Mouse (Mus musculus): ENCODE results near the gene Palm2. TPM values are rescaled to one million over a fixed set of nuclear protein-coding genes. Genes with fewer than 3 reads are reported as not detected.

The Palm2 gene
- polyA plus RNA-seq, 1 experiment: 75.2 TPM

DNA sequence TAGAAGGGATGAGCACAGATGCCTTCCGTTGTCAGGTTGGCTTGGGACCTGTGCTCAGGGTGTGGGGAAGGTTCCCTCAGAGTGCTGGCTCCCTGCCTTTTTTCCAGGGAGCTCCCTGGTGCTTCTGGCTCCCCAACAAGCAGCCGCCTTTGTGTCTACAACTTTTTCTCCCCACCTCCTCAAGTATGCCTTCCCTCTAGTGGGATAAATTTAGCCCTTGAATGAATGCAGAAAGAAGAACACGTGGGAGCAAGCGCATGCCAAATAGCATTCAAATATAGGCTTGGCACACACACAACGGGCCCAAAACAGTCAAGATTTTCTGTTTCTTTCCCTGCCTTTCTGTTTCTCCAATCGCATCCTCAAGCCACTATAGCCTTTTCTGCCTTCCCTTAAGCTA lies 127.0 kb downstream of the Palm2 start:
- Histone ChIP-seq H3K4me1 (ENCODE audit: control insufficient read depth, insufficient read depth, low read length) (peaks cover 11% of the 10 kb centered on the region), H3K4me3 (ENCODE audit: insufficient read depth, low read length) (no peak overlapping the region), H3K27ac (ENCODE audit: insufficient read depth, low read length) (peak overlapping the region; percentile 100)
- TF ChIP-seq CTCF (IDR thresholded peaks at IDR 0.05; ENCODE audit: borderline replicate concordance, insufficient read depth, low read length): no peak
- TF ChIP-seq POLR2A (IDR thresholded peaks at IDR 0.05; ENCODE audit: low read depth, low read length): peak; percentile 37; the same call in 1 of the 2 replicates

GRCm38 (mm10) chr4:57565283-57565682 lies 131.2 kb downstream of the Palm2 start:
- TF ChIP-seq POLR2A (IDR thresholded peaks at IDR 0.05; ENCODE audit: low read depth, low read length): no peak
- TF ChIP-seq CTCF (IDR thresholded peaks at IDR 0.05; ENCODE audit: borderline replicate concordance, insufficient read depth, low read length): no peak
- Histone ChIP-seq H3K4me1 (ENCODE audit: control insufficient read depth, insufficient read depth, low read length) (peaks cover 8% of the 10 kb centered on the region), H3K4me3 (ENCODE audit: insufficient read depth, low read length) (no peak overlapping the region), H3K27ac (ENCODE audit: insufficient read depth, low read length) (no peak overlapping the region)

GRCm38 (mm10) chr4:57565811-57566210 lies 131.8 kb downstream of the Palm2 start:
- TF ChIP-seq POLR2A (IDR thresholded peaks at IDR 0.05; ENCODE audit: low read depth, low read length): no peak
- TF ChIP-seq CTCF (IDR thresholded peaks at IDR 0.05; ENCODE audit: borderline replicate concordance, insufficient read depth, low read length): no peak
- no peak overlapping the region for H3K27ac ChIP-seq (ENCODE audit: insufficient read depth, low read length)
- H3K4me1 ChIP-seq (ENCODE audit: control insufficient read depth, insufficient read depth, low read length): peaks cover 8% of the 10 kb centered on the region; the same call in 1 of the 2 replicates
- H3K4me3 ChIP-seq (ENCODE audit: insufficient read depth, low read length): no peak overlapping the region

GRCm38 (mm10) chr4:57567666-57568206 lies 133.7 kb downstream of the Palm2 start, which contains the start of gene Pakap:
Gene Pakap, plus strand, starts transcription at chr4:57568179.
- TF ChIP-seq CTCF (IDR thresholded peaks at IDR 0.05; ENCODE audit: borderline replicate concordance, insufficient read depth, low read length) (no peak), POLR2A (IDR thresholded peaks at IDR 0.05; ENCODE audit: low read depth, low read length) (peak; percentile 47)
- Histone ChIP-seq H3K4me3 (ENCODE audit: insufficient read depth, low read length) (peak within 1 kb of the TSS; percentile 72), H3K27ac (ENCODE audit: insufficient read depth, low read length) (peak within 1 kb of the TSS; percentile 69), H3K4me1 (ENCODE audit: control insufficient read depth, insufficient read depth, low read length) (peaks cover 8% of the 10 kb centered on the region; the same call in 1 of the 2 replicates)

DNA sequence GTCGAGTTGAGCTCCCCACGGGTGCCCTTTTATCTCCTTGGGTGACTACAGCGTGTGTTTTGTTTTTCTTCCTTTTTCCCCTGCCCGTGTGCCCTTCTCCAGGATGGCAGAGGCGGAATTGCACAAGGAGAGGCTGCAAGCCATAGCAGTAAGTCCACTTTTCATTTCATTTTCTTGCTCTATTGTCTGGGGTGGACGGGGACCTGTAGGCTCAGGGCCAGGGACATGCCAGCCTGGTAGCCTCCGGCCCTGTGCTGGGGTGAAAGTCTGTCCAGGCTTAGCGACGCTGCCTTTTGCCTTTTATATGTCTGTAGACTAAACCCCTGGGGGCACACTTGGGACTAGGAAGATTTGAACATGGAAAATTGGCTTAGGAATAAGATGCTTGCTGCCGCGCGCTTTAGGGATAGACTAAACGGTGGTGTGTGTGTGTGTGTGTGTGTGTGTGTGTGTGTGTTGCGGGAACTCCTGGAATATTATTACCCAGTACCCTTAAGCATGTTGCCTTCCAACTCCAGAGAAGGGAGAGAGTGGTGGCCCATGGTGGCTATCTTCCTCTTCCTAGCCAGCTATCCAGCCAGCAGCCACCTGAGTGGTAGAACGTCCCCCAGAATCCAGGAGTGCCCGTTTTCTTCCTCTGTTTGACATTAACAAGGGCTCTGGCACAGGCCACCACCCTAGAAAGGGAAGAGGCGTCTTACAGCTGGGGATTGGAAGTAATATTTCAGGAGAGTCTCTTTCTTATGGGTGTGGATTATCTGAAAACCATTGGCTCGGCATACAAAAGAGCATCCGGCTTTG lies 134.4 kb downstream of the Palm2 start:
- TF ChIP-seq CTCF (IDR thresholded peaks at IDR 0.05; ENCODE audit: borderline replicate concordance, insufficient read depth, low read length) (no peak), POLR2A (IDR thresholded peaks at IDR 0.05; ENCODE audit: low read depth, low read length) (no peak; the same call in 1 of the 2 replicates)

DNA sequence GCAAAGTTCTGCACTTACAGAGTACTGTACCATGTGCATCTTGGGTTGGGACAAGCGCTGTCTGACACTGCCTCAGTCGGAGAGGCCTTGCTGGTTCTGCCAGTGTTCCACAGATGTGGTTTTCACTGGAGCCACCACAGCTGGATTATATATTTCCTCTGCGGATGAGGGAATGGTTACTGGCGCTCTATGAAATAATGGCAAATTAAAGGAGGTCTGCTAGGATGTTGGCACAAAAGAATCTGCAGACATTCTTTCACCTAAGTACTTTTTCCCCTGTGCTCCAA lies 135.0 kb downstream of the Palm2 start:
- Histone ChIP-seq H3K27ac (ENCODE audit: insufficient read depth, low read length) (peak overlapping the region; percentile 69), H3K4me3 (ENCODE audit: insufficient read depth, low read length) (peak overlapping the region; percentile 72), H3K4me1 (ENCODE audit: control insufficient read depth, insufficient read depth, low read length) (peaks cover 8% of the 10 kb centered on the region; the same call in 1 of the 2 replicates)
- peak; percentile 21; the same call in 1 of the 2 replicates for TF ChIP-seq POLR2A (IDR thresholded peaks at IDR 0.05; ENCODE audit: low read depth, low read length)
- TF ChIP-seq CTCF (IDR thresholded peaks at IDR 0.05; ENCODE audit: borderline replicate concordance, insufficient read depth, low read length): no peak

More for the DNA sequence above, 134.4 kb downstream of the Palm2 start:
- H3K4me3 ChIP-seq (ENCODE audit: insufficient read depth, low read length): peak overlapping the region; percentile 72
- peaks cover 8% of the 10 kb centered on the region; the same call in 1 of the 2 replicates for H3K4me1 ChIP-seq (ENCODE audit: control insufficient read depth, insufficient read depth, low read length)
- H3K27ac ChIP-seq (ENCODE audit: insufficient read depth, low read length): peak overlapping the region; percentile 69

GRCm38 (mm10) chr4:57569711-57570110 lies 135.7 kb downstream of the Palm2 start:
- Histone ChIP-seq H3K4me3 (ENCODE audit: insufficient read depth, low read length) (peak overlapping the region; percentile 72), H3K27ac (ENCODE audit: insufficient read depth, low read length) (peak overlapping the region; percentile 69), H3K4me1 (ENCODE audit: control insufficient read depth, insufficient read depth, low read length) (peaks cover 14% of the 10 kb centered on the region)
- TF ChIP-seq POLR2A (IDR thresholded peaks at IDR 0.05; ENCODE audit: low read depth, low read length) (no peak), CTCF (IDR thresholded peaks at IDR 0.05; ENCODE audit: borderline replicate concordance, insufficient read depth, low read length) (no peak)

DNA sequence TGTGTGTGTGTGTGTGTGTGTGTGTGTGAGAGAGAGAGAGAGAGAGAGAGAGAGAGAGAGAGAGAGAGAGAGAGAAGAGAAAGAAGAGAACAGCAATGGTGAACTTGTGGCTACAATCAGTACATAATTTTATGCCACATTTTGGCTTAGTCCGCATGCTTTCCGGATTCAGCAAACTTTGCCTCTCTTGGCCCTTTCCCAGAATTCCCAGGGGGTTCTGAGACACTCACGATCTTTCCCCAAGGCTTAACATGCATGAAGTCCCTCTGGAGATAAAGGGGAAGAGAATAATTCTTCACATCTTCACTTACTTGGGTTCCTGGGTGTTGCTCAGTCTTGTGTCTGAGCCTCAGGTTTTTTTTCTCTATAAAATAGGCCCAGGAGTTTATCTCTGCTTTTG lies 136.2 kb downstream of the Palm2 start:
- H3K4me3 ChIP-seq (ENCODE audit: insufficient read depth, low read length): no peak overlapping the region; the same call in 1 of the 2 replicates
- H3K27ac ChIP-seq (ENCODE audit: insufficient read depth, low read length): no peak overlapping the region
- TF ChIP-seq POLR2A (IDR thresholded peaks at IDR 0.05; ENCODE audit: low read depth, low read length) (no peak), CTCF (IDR thresholded peaks at IDR 0.05; ENCODE audit: borderline replicate concordance, insufficient read depth, low read length) (no peak)
- peaks cover 16% of the 10 kb centered on the region for H3K4me1 ChIP-seq (ENCODE audit: control insufficient read depth, insufficient read depth, low read length)

DNA sequence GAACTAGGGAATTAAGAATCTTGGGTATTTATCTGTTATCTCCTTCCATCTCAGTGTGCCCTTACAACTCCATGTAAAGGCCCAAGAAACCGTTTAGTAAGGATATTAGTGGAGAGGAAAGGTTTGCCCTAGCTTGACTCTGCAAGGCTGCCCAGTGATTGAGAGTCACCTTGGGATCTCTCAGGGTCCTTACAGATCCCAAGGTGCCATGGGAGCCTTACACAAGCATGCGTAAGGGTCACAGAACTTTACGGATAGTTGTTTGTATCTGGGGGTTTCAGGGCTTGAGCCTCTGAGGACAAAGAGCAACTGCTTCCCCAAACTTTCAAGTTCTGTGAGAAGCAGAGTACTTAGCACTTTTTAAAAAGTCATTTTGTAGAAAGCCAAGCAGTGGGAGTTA lies 140.1 kb downstream of the Palm2 start:
- TF ChIP-seq CTCF (IDR thresholded peaks at IDR 0.05; ENCODE audit: borderline replicate concordance, insufficient read depth, low read length): no peak
- no peak for TF ChIP-seq POLR2A (IDR thresholded peaks at IDR 0.05; ENCODE audit: low read depth, low read length)
- H3K4me3 ChIP-seq (ENCODE audit: insufficient read depth, low read length): no peak overlapping the region
- H3K4me1 ChIP-seq (ENCODE audit: control insufficient read depth, insufficient read depth, low read length): peaks cover 15% of the 10 kb centered on the region
- H3K27ac ChIP-seq (ENCODE audit: insufficient read depth, low read length): no peak overlapping the region

GRCm38 (mm10) chr4:57574646-57575045 lies 140.6 kb downstream of the Palm2 start:
- TF ChIP-seq POLR2A (IDR thresholded peaks at IDR 0.05; ENCODE audit: low read depth, low read length): no peak
- no peak for TF ChIP-seq CTCF (IDR thresholded peaks at IDR 0.05; ENCODE audit: borderline replicate concordance, insufficient read depth, low read length)
- no peak overlapping the region for H3K4me3 ChIP-seq (ENCODE audit: insufficient read depth, low read length)
- peaks cover 15% of the 10 kb centered on the region for H3K4me1 ChIP-seq (ENCODE audit: control insufficient read depth, insufficient read depth, low read length)
- no peak overlapping the region for H3K27ac ChIP-seq (ENCODE audit: insufficient read depth, low read length)

Data from embryonic fibroblast, embryonic 13.5 days (primary cell).